Mouse (Mus musculus) thymus, adult 2 months (tissue): ENCODE data around the gene Dnajb4. TPM values are rescaled to one million over a fixed set of nuclear protein-coding genes. Genes with fewer than 3 reads are reported as not detected.
A peak's percentile ranks its signal among the peaks of the same experiment; 100 is the strongest.
"Not testable (repeated sequence)": the region's sequence is repeated elsewhere in the genome, so short reads cannot be mapped to it uniquely, and the experiment has no call there.

ENCODE experiments used
- DNase-seq: peaks from one replicate; pipeline ENCODE4 v3.0.0; 2021
- H3K27ac ChIP-seq: fragments of 200-500 bp; 2 replicates; pipeline ENCODE4 v1.5.1; 2012; ENCODE audit warnings: low read length, control low read depth; ENCODE audit not compliant: control insufficient read depth, insufficient read depth
- H3K27me3 ChIP-seq: fragments of 200-500 bp; 2 replicates; pipeline ENCODE4 v1.6.1; 2012; ENCODE audit warnings: mild to moderate bottlenecking, low read length, moderate library complexity, mixed read lengths; ENCODE audit not compliant: control insufficient read depth, insufficient read depth
- H3K36me3 ChIP-seq: fragments of 200-500 bp; 2 replicates; pipeline ENCODE4 v1.6.1; 2012; ENCODE audit warnings: mild to moderate bottlenecking, low read length, moderate library complexity; ENCODE audit not compliant: control insufficient read depth, insufficient read depth
- H3K4me1 ChIP-seq: fragments of 200-500 bp; replicated peaks from 2 replicates; pipeline ENCODE4 v1.6.1; 2012; ENCODE audit warnings: low read length; ENCODE audit not compliant: control insufficient read depth, insufficient read depth
- H3K4me3 ChIP-seq: fragments of 200-500 bp; 2 replicates; pipeline ENCODE4 v1.5.1; 2012; ENCODE audit warnings: mild to moderate bottlenecking, low read length, control low read depth, moderate library complexity; ENCODE audit not compliant: control insufficient read depth, insufficient read depth
- CTCF ChIP-seq: fragments of 200-500 bp; IDR thresholded peaks from 2 replicates; pipeline ENCODE4 v1.5.1; 2012; ENCODE audit warnings: mild to moderate bottlenecking, control low read depth, low read length, moderate library complexity, borderline replicate concordance; ENCODE audit not compliant: control insufficient read depth, poor library complexity, insufficient read depth; ENCODE audit errors: extremely low read depth
- POLR2A ChIP-seq: fragments of 200-500 bp; IDR thresholded peaks from 2 replicates; pipeline ENCODE4 v1.6.1; 2012; ENCODE audit warnings: mild to moderate bottlenecking, low read length, control low read depth, moderate library complexity; ENCODE audit not compliant: control insufficient read depth, poor library complexity, insufficient read depth; ENCODE audit errors: extremely low read depth
- WGBS: fragments of 180-500 bp; shearing (Covaris S2); methylation state at CpG from one replicate; pipeline ENCODE4 v1.1.7; 2018; 5-methylcytosine and 5-hydroxymethylcytosine counted together
- polyA plus RNA-seq: library from polyadenylated mRNA; depleted of rRNA; stranded (reverse); fragments of >200 nt; gene quantifications from 2 replicates; pipeline ENCODE4 v1.2.3, GENCODE M21; 2012

Dnajb4 gene
- polyA plus RNA-seq, 1 experiment: 9.2 TPM

DNA sequence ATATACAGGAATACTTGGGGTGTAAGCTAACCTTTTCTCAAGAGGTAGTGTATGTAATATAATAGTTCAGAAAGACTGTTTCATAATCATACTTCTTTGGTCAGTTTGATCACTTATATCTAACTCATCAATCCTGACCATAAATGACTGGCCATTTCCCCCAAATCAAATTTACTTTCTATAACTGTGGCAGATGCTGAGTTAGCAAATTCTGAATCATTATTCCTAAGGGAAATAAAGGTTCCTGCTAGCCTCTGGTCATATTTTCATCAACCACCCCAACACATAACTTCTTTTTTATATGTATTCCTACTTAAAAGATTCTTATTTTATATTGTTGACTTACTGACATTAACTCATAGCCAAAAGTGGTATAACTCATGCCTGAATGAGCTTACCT, 7.2 kb downstream of the Dnajb4 start:
- Histone ChIP-seq H3K27me3 (no peaks in the 10 kb centered on the region), H3K4me3 (no peak overlapping the region), H3K27ac (no peak overlapping the region; the same call in 1 of the 2 replicates), H3K4me1 (peaks cover 9% of the 10 kb centered on the region), H3K36me3 (no peaks in the 10 kb centered on the region)
- TF ChIP-seq CTCF (no peak), POLR2A (no peak)
- no peak for DNase-seq

DNA sequence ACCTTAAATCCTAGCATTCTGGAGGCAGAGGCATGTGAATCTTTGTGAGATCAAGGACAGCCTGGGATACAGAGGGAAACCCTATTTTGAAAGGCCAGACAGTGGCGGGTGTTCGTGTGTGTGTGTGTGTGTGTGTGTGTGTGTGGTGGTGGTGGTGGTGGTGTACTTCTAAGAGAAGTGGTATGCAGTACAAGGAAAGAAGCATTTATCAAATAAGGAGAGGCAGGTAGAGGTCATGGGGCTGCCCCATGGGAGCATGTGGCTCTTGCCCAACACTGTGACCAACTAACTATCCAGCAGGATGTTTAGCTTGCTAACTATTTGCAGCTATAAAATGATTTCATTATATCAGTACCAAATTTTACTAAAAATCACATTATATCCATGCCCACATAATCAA, 8.5 kb downstream of the Dnajb4 start:
- H3K27me3 ChIP-seq: no peaks in the 10 kb centered on the region
- no peak for DNase-seq
- H3K27ac ChIP-seq: no peak overlapping the region
- no peak overlapping the region for H3K4me3 ChIP-seq
- peaks cover 9% of the 10 kb centered on the region for H3K4me1 ChIP-seq
- TF ChIP-seq CTCF: no peak
- TF ChIP-seq POLR2A: no peak
- no peaks in the 10 kb centered on the region for H3K36me3 ChIP-seq
- WGBS: 68% methylated on average over 2 of the region's 2 CpGs

DNA sequence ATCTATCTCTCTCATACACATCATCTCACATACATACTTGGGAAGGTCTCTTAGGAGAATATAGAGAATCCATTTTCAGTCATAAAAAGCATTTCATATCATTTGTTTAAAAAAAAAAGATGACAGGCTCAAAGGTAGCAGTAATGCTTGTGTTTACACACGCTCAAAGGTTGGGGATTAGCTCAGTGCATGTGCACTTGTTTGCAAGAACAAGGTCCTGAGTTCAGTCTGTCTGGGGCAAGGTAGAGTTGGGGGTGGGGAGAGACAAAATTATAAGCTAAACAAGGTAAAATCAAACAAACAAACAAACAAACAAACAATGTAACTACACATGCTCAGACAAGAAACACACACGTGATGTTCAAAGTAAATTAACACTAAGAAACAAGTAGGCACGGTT, 8.9 kb downstream of the Dnajb4 start:
- Histone ChIP-seq H3K36me3 (no peaks in the 10 kb centered on the region), H3K27ac (no peak overlapping the region), H3K4me1 (peaks cover 9% of the 10 kb centered on the region), H3K4me3 (no peak overlapping the region), H3K27me3 (no peaks in the 10 kb centered on the region)
- 91% methylated on average over 3 of the region's 3 CpGs for WGBS
- TF ChIP-seq CTCF (no peak), POLR2A (no peak)
- DNase-seq: no peak

DNA sequence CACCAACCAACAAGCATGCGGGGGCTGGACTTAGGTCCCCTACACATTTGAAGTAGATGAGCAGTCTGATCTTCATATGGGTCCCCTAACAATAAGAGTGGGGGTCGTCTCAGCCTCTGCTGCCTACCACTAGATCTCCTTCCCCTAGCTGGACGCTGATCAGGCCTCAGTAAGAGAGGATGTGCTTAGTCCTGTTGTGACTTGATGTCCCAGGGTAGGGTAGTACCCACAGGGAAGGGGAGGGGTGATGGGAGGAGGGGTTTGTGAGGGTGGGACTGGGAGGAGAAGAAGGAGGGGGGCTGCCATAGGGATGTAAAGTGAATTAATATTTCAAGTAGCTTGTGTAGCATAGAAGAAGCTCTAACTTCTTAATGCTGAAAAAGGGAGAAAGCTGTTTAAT, 11.0 kb downstream of the Dnajb4 start:
- Histone ChIP-seq H3K4me3 (no peak overlapping the region), H3K27me3 (no peaks in the 10 kb centered on the region), H3K4me1 (peaks cover 8% of the 10 kb centered on the region), H3K36me3 (no peaks in the 10 kb centered on the region), H3K27ac (no peak overlapping the region)
- 84% methylated on average over 3 of the region's 3 CpGs for WGBS
- no peak for DNase-seq
- TF ChIP-seq CTCF (no peak), POLR2A (no peak)

DNA sequence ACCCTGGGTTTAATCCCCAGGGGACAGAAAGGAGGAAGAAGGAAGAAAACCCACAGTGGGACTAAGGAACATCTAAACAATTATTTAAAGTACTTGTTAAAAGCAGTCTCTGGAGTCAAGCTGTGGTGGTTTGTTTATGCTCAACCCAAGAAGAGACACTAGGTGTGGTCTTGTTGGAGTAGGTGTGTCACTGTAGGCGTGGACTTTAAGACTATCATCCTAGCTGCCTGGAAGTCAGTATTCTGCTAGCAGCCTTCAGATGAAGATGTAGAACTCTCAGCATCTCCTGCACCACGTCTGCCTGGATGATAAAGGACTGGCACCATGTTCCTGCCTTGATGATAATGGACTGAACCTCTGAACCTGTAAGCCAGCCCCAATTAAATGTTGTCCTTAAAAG, 12.9 kb downstream of the Dnajb4 start:
- H3K27ac ChIP-seq, H3K4me1 ChIP-seq, H3K36me3 ChIP-seq, H3K27me3 ChIP-seq, H3K4me3 ChIP-seq, DNase-seq: not testable (repeated sequence)
- WGBS: 79% methylated on average over 2 of the region's 2 CpGs

DNA sequence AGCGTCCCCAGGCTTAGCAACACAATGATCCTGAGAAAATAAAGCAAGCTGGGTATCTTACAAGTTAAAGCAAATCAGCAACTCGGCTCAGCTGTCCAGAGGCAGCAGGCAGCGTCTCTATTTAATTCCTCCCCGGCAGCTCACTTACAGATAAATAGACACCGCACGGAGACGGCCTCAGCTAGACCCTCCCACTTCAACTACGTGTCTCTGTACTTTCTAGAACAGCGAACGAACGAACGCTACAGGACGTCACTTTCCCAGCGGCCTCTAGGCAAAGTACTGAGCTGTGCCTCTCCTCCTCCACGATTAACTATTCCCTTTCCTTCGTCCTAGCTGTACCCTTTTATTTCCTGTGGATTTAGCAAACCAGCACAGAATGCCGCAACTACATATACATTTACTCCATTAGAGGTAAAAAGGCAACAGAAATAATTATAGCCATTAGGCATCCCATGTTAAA, 16.4 kb downstream of the Dnajb4 start:
- H3K4me1 ChIP-seq: peaks cover 6% of the 10 kb centered on the region
- peak overlapping the region; percentile 54 for H3K27ac ChIP-seq
- WGBS: 1% methylated on average over 17 of the region's 17 CpGs
- H3K27me3 ChIP-seq: no peaks in the 10 kb centered on the region
- TF ChIP-seq POLR2A: peak; percentile 62; the same call in 1 of the 2 replicates
- no peak for TF ChIP-seq CTCF
- peak; percentile 83 for DNase-seq
- H3K4me3 ChIP-seq: peak overlapping the region; percentile 22; the same call in 1 of the 2 replicates
- H3K36me3 ChIP-seq: no peaks in the 10 kb centered on the region

DNA sequence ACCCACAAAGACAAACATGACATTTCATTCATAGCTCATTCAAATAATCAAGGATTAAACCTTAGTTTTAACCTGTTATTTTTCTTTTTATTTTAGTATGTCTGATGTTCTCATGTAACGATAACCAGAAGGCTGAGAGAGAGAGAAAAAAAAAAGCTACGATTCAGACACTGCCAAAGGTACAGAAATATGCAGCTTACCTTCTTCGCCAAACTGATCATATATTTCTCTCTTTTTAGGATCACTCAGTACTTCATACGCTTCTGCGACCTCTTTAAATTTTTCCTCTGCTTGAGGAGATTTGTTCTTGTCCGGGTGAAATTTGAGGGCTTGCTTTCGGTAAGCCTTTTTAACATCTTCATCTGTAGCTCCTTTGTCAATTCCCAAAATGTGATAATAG, 16.9 kb downstream of the Dnajb4 start:
- TF ChIP-seq CTCF: no peak
- no peak for TF ChIP-seq POLR2A
- DNase-seq: no peak
- 1% methylated on average over 7 of the region's 7 CpGs for WGBS
- Histone ChIP-seq H3K27ac (peak overlapping the region; percentile 54; the same call in 1 of the 2 replicates), H3K36me3 (no peaks in the 10 kb centered on the region; the same call in 1 of the 2 replicates), H3K27me3 (no peaks in the 10 kb centered on the region), H3K4me1 (peaks cover 6% of the 10 kb centered on the region), H3K4me3 (no peak overlapping the region; the same call in 1 of the 2 replicates)
